Mouse (Mus musculus): ENCODE results near the gene Trabd2b.
A peak's percentile ranks its signal among the peaks of the same experiment; 100 is the strongest.

The Trabd2b gene

GRCm38 (mm10) chr4:114406355-114407101 lies at the start of gene Trabd2b:
Gene Trabd2b (plus strand): TSS chr4:114406724.
- peak; percentile 50 for DNase-seq (ENCODE audit: low spot score)

- no peak for DNase-seq (ENCODE audit: low spot score)
Measured at GRCm38 (mm10) chr4:114357420-114357819, 49.1 kb upstream of the Trabd2b start.

DNA sequence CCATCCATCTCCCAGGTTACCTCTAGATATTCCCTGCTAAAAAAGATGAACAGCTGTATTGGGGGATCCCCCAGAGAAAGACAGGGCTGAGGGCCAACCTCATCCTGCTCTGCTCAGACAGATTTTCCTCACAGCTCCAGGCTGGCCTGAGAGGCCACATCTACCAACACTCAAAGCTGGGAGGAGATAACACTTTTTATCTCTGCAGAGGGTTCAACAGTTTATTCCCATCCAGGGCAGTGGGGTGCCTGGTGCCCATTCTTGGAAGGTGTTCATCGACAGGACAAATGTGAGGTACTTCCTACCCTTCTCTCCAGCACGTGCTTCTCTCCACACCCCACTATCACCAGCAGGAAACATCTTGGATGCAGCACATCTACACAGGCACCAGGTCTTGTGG lies 47.6 kb upstream of the Trabd2b start:
- DNase-seq (ENCODE audit: low spot score), result no peak

GRCm38 (mm10) chr4:114359818-114360217 lies 46.7 kb upstream of the Trabd2b start:
- no peak for DNase-seq (ENCODE audit: low spot score)

DNA sequence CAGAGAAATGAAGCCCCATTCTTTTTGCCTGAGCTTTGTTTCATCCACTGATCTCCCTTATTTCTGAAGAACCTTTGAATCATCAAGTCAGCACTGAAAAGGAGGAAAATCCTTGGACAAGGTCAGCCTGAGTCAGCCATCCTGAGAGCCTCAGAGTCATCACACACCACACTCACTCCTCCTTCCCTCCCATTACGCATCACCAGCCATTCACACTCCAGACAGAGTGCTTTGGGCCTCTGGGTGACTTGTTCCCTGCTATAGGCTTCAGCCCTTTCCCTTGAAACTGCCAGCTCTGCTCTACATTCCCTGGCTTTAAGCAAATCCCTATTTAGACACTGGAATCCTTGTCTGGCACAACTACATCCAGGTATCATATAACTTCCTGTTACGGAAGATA lies 45.2 kb upstream of the Trabd2b start:
- DNase-seq (ENCODE audit: low spot score), result no peak

DNA sequence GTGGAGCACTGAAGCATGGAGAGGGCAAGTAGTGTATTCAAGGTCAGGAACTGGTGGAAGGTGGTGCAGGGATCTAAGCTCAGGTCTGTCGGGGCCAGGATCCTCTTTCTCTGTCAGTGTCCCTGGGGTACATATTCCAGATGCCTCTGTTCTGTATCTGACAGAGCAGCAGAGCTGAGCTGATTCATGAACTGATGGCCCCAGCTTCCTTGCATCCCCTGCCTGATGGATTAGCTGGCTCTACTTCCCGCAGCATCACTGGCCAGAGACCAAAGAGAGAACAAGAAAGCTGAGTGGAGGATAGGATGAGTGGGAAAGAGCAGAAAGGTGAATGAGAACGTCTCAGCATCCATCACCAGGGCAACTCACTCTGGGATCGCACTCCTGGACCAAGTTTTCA lies 41.5 kb upstream of the Trabd2b start:
- no peak for DNase-seq (ENCODE audit: low spot score)

DNA sequence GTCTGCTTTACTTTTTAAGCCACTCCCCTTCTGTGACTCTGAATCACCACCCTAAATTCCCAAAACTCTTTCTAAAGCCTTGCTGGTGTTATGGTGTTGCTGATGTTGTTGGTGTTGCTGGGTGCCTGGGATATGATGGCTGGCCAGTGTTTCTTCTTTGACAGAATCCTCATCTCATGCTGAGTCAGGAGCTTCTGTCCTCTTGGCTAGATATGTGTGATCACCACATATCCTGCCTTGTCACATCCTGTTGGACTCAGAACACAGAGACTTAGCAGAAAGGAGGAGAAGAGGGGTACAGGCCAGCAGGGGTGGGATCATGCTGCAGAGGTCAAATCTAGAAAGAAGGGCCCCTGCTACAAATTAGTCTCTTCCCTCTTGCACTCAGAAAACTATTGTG lies 40.9 kb upstream of the Trabd2b start:
- DNase-seq (ENCODE audit: low spot score), result no peak

GRCm38 (mm10) chr4:114367005-114367404 lies 39.5 kb upstream of the Trabd2b start:
- DNase-seq (ENCODE audit: low spot score), result no peak

DNA sequence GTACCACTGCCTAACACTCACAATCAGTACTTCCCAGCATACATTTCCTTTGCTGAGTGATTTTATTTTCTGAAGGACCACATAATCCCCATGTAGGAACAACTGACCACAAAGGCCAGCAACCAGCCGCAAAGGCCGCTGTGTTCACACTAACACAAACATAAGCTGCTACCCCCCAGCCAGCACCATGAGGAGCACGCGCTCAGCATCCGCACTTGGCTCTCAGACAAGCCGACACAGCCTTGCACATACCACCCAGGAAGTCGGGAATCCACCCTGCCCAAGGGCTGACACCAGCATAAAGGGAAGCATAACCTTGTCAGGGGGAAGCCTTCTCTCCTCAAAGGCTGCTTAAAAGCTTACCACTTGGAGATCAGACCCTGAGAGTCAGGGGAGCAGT lies 38.7 kb upstream of the Trabd2b start:
- no peak for DNase-seq (ENCODE audit: low spot score)

DNA sequence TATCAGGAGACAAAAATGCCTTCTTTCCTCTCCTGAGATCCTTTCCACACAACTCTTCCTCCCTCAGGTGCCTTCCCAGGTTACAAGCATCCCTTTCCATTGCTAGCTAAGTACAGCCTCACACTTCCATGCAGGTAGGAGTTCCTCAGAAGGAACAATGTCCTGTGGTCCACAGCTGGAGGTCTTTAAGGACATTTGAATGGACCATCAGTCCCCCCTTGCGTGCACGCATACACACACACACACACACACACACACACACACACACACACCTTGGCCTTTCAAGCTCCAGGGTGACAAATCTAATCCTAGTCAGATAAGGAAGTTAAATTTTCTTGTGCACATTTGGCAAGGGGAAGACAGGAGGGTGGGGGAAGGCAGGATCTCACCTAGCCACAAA lies 36.9 kb upstream of the Trabd2b start:
- DNase-seq (ENCODE audit: low spot score), result no peak

- peak; percentile 5 for DNase-seq (ENCODE audit: low spot score)
Measured at GRCm38 (mm10) chr4:114370935-114371715, 35.4 kb upstream of the Trabd2b start.

- no peak for DNase-seq (ENCODE audit: low spot score)
Measured at GRCm38 (mm10) chr4:114372699-114373098, 33.8 kb upstream of the Trabd2b start.

DNA sequence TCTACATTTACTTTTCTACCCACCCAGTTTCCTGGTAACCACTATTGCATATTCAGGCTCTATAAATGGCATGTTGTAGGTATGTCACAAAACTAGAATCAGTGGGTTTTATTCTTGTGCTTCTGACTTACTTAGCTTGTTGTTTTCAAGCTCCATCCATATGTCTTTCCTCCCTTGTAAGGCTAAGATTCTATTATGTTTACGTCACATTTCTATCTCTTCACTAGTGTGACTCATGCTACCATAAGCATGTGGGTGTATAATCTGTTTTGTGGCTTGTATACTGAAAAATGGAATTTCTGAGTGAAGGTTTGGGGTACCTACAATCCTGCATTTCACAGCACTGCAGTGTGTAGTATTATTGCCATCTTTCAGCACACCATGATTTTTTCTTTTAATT lies 32.2 kb upstream of the Trabd2b start:
- DNase-seq (ENCODE audit: low spot score), result no peak

DNA sequence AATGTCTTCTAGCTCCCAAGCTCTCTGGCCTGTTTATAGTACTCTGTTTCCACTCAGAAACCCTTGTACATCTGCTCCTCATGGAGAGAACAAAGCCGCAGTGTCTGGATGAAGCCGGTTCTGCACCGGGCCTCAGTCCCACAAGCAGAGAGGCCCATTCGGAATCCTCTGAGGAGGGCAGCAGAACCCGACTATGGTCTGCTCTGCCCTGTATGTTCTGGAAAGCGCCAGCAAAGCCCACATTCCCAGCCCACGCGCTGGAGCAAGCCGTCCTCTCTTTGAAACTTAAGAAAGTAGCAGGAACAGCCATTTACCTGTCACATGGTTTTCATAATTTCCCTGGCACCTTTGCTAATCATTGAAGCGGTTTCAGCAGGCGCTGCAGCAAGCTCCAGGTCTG lies 29.0 kb upstream of the Trabd2b start:
- DNase-seq (ENCODE audit: low spot score), result no peak

- no peak for DNase-seq (ENCODE audit: low spot score)
Measured at GRCm38 (mm10) chr4:114378512-114378911, 28.0 kb upstream of the Trabd2b start.

DNA sequence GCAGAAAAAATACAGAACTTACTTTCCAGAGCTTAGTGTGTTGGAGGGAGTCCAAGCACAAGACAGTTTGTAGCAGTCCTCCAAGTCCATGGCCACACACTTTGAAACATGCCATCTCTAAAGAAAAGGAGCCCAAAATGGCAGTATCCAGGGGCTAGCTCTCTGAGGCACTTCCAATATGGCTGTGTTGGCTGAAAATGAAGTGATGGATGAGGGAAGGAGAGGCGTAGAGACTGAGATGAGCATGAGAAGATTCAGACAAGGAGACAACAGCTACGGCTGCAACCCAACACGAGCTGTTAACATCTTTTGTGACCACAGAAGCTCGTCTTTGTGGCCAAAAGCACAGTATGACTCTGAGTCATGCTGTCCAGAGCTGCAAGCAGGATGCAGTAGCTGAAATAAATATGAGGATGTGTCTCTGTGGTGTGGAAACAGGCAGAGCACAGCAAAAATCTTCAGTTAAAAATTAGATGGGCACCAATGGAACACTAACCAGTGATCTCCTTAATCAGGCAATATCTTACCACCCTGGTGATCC lies 27.0 kb upstream of the Trabd2b start:
- DNase-seq (ENCODE audit: low spot score), result no peak

DNA sequence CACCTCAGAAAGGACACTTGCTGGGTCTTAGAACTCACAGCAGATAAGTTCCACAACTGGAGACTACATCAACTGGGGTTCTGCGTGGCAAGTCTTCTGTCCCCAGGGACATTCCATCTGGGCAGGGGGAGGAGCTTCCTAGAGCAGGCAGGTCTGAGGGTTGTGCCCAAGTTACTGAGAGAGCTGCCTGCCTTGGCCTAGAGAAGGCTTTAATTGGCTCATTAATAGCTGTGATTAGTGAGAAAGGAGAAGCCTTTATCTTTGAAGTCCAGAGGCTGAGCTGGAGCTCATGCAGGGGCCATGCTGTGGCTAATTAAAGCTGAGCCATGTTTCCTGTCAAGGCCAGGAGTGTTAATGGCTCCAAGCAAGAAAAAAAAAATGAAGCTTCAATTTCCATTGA lies 23.9 kb upstream of the Trabd2b start:
- peak; percentile 12 for DNase-seq (ENCODE audit: low spot score)

DNA sequence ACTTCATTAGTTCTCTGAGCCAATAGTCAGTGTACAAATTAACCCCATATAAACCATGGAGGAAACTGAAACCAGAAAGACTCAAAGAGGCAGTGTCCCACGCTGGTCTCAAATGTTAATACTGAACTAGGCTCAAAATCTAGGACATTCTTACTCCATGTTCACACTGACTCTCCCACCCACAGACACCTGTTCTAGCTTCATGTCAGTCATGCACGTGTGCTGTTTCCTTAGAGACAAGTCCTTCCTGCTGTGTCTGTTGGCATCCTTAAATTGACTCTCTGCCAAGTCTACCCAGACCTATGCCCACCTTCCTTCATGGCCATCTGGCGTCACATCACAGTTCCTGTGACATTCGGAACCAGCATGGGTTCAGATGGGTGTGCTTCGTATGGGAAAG lies 21.3 kb upstream of the Trabd2b start:
- DNase-seq (ENCODE audit: low spot score), result no peak

GRCm38 (mm10) chr4:114386395-114386811 lies 20.1 kb upstream of the Trabd2b start:
- DNase-seq (ENCODE audit: low spot score), result peak; percentile 18

GRCm38 (mm10) chr4:114387527-114388135 lies 18.9 kb upstream of the Trabd2b start:
- DNase-seq (ENCODE audit: low spot score), result no peak

GRCm38 (mm10) chr4:114388306-114388705 lies 18.2 kb upstream of the Trabd2b start:
- no peak for DNase-seq (ENCODE audit: low spot score)

DNA sequence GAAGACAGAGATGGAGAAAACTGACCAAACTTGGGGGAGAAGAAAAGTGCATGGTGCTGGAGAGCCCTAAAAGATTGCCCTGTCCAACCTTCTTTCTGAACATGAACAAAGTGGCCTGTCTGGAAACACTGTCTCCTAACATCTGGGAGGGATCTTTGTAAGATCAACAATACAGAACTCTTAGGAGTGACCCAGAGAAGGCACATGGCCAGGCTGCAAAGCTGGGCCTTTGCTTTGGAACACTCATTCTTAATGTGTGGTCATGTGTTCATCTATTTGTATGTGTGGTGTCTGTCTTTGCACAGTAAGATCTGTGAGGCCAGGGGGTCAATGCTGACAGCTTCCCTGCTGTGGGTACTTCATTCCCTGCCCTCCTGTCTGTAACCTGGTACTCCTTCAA lies 16.9 kb upstream of the Trabd2b start:
- no peak for DNase-seq (ENCODE audit: low spot score)

DNA sequence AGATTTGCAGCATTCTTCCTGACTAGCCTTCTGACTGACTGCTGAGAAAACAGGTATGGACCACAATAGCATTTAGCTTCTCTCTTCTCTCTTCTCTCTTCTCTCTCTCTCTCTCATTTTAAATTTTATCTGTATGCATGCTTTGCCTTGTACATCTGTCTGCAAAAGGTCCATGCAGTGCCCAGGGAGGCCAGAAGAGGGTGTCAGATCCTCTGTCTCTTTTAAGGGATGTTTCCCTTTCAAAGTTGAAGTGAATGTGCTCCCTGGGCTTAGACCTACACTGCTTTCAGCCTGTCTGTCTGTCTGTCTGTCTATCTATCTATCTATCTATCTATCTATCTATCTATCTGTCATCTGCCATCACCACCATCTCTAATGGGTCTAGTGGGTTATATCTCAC lies 8.9 kb upstream of the Trabd2b start:
- DNase-seq (ENCODE audit: low spot score), result peak; percentile 29
